Mouse (Mus musculus): Measurements from ENCODE around the gene Cirbp.

GRCm38 (mm10) chr10:80162716-80163299 lies 3.0 kb upstream of the Cirbp start:
- TF ChIP-seq CTCF (IDR thresholded peaks at IDR 0.05; ENCODE audit: insufficient read depth, low read length) (no peak), POLR2A (IDR thresholded peaks at IDR 0.05; ENCODE audit: borderline replicate concordance, extremely low read depth, low read depth, low read length) (no peak)
